Mouse (Mus musculus) large intestine, adult 2 months (tissue): ENCODE measurements around the gene Olig1. TPM values are rescaled to one million over a fixed set of nuclear protein-coding genes. Genes with fewer than 3 reads are reported as not detected.

Source experiments
- DNase-seq: peaks from one replicate; pipeline ENCODE4 v3.0.0-alpha.2; 2012; ENCODE audit warnings: low read depth, low spot score
- WGBS: fragments of 180-500 bp; shearing (Covaris S2); methylation state at CpG from one replicate; pipeline ENCODE4 v1.1.7; 2018; 5-methylcytosine and 5-hydroxymethylcytosine counted together
- polyA plus RNA-seq: library from polyadenylated mRNA; depleted of rRNA; stranded (reverse); fragments of >200 nt; gene quantifications from 2 replicates; pipeline ENCODE4 v1.2.3, GENCODE M21; 2012

The Olig1 gene
- polyA plus RNA-seq, 1 experiment = 0.04 TPM

DNA sequence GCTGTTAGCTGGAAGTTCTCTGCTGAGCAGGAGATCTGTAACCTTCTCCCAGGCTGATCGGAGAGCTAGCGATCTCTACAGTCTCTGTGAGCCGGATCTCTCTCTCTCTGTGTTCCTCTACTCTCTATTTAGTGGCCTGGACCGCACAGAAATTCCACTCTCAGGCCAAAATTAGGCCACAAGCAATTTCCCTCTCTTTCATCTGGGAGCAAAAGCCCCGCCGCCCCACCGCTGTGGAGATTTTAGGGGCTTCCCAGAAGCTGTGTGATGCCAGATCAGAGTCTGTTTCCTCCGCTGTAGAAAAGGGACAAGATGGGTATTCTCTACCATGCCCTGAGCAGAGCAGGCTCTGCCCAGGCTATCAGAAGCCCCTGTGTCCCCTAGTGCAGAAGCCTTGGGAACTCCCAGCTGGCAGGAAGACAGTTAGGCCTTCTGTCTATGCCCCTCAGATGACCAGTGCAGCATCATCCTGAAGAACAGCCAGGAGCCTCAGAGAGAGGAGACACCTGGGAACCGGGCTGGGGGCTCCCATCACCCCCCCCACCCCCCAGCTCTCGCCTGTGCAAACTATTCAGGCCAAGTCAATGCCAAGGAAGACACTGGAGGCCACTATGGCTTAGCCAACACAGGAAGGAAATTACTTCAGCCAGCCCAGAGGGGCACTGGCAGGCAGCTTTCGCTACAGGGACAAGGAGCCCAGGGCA is 36.2 kb upstream of the Olig1 start:
- 22% methylated on average over 11 of the region's 11 CpGs for WGBS
- no peak for DNase-seq

DNA sequence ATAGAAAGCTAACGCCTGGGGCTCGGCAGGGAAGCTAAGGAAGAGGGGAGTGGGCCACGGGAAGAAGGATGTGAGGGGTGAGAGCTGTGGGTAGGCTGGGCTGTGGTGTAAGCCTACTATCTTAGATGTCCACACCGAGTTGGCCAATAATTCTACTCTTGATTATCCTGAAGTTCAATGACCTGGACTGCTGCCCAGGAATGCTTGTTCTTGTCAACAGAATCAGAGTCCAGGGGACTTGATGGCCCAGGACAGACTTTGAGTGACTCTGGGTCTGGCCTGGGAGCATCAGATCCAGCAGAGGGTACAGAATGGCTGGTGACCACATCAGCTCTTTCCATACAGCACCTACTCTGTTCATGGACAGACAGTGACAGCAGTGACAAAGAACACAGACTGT is 30.5 kb upstream of the Olig1 start:
- WGBS = 40% methylated on average over 4 of the region's 4 CpGs
- DNase-seq = no peak

DNA sequence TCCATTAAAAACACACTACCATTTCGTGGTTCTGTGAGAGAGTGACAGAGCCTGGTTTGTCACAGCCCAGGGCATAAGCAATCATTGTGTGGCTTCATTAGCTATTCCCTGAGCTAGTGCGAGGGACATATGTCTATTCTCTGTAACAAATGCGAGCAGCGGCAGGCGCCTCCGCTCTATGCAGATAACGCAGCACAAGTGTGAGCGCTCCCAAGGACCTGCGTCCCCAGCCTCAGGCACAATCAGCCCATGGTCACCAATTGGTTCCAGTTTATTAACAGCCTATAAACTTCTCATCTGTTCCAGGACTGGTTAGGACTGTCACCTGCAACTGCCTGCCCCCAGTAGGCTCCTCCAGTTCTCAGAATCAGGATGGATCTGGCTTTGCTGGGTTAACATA is 23.3 kb upstream of the Olig1 start:
- WGBS = 79% methylated on average over 9 of the region's 9 CpGs
- DNase-seq = no peak

DNA sequence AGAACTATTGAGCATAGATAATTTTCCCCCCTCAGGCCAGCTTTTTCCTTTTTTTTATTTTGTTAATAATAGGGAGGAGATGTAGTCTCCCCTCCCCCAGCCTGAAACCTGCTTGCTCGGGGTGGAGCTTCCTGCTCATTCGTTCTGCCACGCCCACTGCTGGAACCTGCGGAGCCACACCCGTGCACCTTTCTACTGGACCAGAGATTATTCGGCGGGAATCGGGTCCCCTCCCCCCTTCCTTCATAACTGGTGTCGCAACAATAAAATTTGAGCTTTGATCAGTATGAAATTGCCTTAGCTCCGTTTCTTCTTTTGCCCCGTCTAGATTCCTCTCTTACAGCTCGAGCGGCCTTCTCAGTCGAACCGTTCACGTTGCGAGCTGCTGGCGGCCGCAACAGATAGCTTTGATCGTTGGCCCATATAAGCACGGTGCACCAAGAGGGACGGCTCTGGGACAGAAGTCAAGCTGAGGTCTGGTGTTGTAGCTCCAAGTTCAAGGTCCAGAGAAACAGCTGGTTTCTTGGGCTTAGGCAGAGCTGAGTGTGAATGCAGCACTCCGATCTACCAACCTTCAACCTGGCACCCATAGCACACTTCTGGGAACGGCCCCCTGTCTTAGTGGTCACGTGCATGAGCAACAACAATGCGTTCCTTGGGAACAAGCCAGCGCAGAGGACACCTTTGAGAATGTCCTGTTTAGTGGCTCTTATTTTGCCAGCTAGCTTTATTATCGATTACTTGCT is 14.0 kb upstream of the Olig1 start:
- DNase-seq = peak; percentile 31
- WGBS = 5% methylated on average over 20 of the region's 28 CpGs

DNA sequence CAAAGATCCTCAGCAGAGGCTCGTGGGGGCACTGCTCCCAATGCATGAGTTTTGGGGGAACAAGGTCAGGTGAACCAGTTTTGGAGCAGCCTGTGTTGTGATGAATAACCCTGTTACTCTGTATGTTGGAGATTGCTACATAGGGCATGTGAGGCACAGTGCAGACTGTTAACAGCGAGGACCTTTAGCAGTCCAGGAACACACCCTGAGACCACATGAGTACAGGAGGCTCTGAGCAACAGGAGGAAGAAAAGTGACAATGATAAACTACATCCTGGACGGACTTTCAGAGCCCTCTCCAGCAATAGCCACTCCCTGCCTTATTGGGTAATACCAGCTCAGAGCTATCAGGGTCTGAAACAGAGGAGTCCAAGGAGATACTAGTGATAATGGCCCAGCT is 10.6 kb upstream of the Olig1 start:
- no peak for DNase-seq
- WGBS = 47% methylated on average over 3 of the region's 3 CpGs

DNA sequence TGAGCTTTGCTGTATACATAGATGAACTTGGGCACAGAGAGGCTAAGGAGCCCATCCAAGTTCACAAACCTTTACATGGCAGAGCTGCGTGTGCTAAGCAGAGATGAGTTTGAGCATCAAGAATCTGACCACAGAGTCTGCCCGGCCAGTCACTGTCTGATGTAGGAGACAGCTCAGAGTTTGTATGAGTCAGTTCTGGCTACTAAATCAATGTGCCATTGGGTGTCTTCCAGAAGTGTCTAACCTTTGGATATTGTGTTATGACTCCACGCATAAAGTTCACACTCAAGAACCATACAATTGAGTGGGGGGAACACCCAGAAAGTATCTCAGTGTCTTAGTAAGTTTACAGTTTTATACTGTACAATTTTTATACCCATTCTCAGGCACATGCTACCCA is 8.7 kb upstream of the Olig1 start:
- 76% methylated on average over 3 of the region's 3 CpGs for WGBS
- no peak for DNase-seq

DNA sequence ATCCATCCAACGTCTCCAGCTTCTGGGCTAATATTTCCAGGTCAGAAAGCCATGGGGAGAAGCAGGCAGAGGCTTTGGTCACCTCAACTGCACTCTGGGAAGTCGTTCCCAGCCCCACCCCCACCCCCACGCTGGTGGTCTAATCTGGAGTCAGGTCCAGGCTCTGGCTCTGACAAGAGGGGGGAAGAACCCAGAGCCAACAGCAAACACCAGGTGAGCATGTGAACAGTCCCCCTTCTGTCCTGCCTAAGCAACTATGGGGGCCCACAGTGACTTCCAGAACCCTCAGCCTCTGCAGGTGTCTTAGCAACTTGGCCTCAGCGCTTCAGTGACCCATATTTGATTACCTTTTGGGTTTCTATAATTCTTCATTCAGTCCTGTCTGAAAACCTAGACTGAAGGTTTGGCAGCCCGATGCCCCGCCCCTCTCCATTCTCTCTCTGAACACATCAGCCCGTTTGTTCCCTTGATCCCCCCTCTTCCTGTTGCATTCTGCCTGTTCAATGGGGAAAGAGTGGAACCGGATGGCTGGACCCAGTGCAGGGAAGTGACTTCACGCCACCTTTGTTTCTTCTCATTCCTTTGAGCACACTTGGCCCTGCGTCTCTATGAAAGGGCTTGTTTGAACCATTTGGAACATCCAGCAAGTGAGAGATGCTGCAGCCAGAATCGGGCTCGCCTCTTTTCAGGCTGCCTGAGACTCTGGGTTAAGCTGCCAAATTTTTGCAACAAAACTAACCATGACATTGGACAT is 6.9 kb upstream of the Olig1 start:
- 37% methylated on average over 12 of the region's 12 CpGs for WGBS
- DNase-seq = no peak

DNA sequence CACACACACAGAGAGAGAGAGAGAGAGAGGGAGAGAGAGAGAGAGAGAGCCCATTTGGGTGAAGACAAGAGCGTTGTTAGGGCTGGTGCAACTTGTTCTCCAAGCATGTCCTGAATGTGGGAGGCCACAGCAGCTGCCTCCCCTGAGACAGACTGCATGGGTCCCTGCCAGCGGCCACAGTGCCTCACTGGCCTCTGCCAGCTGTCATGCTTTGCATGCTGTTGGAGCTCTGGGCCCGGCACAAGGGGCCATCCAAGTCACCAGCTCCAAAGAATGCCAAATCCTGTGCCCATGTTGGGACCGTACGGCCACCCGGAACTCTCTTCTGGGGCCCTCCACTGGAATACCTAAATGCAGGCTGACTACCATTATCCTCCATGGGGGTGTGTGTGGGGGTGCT is 3.6 kb upstream of the Olig1 start:
- DNase-seq = no peak
- WGBS = 79% methylated on average over 6 of the region's 6 CpGs

DNA sequence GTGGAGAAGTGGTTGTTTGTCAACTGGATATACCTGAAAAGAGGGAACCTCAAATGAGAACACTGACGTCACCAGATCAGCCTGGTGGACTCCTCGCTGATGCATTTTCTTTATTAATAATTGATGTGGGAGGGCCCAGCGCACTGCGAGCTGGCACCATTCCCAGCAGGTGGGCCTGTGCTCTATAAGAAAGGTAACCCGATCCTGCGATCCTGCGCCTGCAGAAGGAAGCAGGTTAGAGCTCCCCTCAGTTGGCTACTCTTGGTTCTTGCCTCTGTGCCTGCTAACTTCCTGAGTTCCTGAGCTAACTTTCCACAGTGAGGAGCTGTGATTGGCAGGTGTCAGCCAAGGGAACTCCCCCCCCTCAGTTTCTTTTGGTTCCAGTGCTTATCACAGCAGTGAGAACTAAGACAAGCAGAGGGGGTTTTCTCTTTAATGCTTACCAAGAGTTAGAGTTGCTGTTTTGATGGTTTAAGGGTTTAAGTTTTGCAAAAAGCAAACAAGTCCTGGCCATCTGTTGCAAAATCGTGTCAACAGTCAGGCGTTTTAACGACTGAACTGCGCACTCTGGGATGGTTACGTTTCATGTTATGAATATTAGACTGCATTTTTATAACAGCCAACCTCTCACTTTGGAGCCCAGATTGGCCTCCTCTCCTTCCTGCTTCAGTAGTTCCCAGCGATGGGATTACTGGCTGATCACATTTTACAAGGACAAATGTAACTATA is 684 bp upstream of the Olig1 start:
- no peak for DNase-seq
- WGBS = 5% methylated on average over 13 of the region's 13 CpGs

DNA sequence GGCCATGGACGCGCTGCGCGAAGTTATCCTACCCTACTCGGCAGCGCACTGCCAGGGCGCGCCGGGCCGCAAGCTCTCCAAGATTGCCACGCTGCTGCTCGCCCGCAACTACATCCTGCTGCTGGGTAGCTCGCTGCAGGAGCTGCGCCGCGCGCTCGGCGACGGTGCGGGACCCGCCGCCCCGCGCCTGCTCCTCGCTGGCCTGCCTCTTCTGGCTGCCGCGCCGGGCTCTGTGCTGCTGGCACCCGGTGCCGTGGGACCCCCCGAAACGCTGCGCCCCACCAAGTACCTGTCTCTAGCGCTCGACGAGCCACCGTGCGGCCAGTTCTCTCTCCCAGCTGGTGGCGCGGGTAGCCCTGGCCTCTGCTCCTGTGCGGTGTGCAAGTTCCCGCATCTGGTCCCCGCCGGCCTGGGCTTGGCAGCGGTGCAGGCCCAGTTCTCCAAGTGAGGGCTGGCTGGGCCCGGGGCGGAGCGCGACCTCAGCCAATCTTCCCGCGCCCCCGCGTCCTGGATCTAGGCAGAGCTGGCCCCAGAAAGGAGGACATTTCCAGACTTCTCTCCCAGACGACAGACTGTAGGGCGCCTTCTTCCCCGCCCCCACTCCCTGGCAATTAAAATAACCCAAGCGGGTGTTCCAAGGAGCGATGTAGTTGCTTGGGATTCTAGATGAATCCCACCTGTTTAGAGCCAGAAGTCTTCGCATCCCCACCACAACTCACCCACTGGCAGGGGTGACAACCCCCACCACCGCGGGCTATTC is 820 bp downstream of the Olig1 start:
- WGBS = 2% methylated on average over 63 of the region's 63 CpGs
- no peak for DNase-seq

DNA sequence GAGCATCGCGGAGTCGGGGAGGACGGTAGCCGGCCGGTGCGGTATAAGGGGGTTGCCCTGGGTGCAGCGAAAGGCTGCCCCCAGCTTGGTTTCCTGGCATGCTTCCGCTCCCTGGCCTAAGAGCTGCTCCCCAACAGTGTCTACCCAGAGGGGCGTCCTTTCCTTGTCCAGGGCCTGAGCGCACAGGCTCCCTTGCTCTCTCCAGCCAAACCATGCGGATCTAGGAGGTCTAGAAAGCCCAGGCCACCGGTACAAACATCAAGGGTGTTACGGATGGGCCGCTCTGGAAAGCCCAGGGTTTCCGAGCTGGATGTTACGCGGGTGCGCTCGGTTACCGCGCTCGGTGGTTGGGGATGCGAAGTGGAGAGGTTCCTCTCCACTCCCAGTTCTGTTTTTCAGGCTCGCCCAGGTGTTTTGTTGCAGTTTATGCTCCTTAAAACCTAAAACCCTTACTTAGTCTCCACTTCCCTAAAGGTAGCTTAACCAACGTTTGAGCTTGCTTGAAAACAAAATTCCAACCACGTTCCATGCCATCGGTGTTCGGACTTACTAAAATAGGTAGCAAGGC is 1.5 kb downstream of the Olig1 start:
- DNase-seq = no peak
- WGBS = 4% methylated on average over 29 of the region's 29 CpGs

DNA sequence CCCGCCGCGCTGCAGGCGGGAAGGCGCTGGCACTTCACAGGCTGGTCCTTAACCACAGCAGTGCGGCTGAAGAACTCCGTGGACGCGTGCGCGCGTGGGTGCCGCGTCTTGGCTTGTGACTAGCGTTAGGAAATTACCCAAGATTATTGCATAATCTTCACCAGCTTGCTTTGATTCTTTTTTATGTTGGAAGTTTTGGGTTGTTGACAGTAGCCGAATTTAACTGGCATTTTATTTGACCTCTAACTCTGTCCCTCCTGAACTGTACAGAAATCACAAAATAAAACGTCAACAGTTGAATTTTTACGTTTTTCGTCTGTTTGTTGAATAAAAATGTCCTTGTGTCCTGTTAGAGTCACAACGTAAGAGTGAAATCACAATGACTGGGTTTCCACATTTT is 2.1 kb downstream of the Olig1 start:
- no peak for DNase-seq
- WGBS = 3% methylated on average over 20 of the region's 20 CpGs

DNA sequence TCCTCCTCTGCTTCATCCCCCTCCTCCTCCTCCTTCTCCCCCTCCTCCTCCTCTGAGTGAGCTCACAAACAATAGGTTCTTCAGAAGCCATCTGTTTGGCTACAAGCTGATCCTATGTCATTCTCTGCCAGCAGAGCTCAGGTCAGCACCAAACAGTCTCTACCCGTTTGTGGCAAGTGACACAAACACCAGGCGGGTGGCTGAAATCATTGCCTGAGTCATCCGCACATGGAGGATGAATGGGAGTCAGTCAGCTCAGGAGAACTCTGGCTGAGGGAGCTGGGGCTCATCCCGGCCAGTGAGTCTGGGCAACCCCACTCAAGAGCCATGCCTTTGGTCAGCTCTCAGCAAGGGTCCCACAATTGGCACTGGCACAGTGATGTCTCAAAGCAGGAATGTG is 10.9 kb downstream of the Olig1 start:
- 46% methylated on average over 4 of the region's 4 CpGs for WGBS
- DNase-seq = no peak

DNA sequence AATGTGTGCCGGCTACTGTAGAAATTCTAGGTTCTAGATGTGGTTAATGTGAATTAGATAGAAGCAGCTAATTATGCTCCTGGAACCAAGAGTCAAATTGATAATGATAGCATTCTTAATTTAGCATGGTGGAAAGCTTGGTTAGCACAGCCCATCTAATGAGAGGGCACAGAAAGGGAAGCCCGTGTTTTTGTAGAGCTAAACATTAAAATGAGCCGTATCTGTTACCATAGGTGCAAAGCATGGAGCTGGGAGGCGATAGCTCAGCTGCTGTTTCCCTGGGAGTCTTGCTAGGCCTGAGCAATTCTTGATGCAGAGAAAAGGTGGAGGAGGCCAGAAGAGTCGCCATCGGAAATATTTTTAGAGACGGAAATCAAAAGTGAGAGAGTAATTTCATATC is 22.5 kb downstream of the Olig1 start:
- DNase-seq = no peak
- WGBS = 83% methylated on average over 7 of the region's 7 CpGs

DNA sequence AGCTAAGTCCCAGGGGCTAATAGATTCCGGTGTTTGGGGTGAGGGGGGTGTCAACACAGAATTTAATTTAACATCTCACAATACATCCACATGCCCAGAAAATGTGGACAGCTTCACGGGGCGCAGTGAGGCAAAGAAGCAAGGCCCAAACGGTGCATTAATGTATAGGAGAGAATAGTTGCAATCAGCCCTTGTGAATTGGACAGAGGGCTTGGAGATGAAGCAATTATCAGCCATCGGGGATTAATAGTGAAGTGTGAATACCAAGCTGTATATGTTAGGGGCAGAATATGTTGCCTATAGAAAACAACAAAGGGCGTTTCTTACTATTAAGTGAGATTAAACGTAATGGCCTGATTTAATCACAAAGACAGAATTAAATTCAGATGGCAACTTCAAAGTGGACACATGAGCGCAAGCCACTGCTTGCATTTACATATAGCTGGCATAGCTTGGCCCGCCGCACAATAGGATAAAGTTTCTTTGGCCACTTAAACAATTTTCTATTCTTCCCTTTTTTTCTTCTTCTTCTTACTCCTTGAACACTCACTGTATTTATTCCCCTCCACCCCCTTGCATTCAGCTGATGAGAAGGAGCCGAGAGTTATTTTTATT is 23.3 kb downstream of the Olig1 start:
- DNase-seq = no peak
- WGBS = 82% methylated on average over 11 of the region's 11 CpGs

DNA sequence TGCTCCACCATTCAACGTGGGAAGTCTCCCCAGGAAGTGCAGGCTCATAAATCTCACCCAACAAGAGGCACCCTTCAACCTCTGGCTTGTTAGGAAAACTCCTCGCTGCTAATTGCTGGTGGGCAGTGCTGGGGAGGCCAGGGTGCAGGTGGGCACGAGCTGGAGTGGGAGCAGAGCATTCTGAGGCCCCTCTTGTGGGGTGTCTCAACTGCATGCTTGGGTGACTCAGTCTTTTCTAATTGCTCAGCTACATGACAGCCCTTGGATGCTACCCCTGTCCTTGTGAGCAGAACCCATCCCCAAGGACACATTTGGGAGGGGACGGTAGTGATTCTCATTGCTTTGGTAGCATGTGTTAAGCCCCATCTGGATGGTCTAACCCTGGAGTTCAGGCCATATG is 28.2 kb downstream of the Olig1 start:
- DNase-seq = no peak
- WGBS = 13% methylated on average over 4 of the region's 4 CpGs

DNA sequence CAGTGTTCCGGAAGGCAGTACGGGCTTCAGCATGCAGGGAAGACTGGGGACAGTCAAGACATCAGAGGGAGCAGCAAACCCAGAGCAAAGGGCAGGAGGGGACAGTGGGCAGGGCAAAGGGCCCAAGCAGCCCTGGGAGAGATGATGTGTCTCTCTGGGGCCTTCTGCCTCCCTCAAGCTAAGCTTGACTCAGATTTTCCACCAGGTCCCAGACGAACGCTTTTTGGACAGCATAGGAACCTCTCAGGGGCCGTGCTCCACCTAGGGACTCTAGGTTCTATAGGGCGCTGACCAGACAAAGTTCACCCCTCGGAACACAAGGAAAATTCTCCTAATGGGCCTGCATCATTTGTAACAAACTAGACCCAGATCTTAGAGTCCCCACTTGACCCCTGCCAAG is 29.8 kb downstream of the Olig1 start:
- DNase-seq = no peak
- WGBS = 90% methylated on average over 7 of the region's 7 CpGs

DNA sequence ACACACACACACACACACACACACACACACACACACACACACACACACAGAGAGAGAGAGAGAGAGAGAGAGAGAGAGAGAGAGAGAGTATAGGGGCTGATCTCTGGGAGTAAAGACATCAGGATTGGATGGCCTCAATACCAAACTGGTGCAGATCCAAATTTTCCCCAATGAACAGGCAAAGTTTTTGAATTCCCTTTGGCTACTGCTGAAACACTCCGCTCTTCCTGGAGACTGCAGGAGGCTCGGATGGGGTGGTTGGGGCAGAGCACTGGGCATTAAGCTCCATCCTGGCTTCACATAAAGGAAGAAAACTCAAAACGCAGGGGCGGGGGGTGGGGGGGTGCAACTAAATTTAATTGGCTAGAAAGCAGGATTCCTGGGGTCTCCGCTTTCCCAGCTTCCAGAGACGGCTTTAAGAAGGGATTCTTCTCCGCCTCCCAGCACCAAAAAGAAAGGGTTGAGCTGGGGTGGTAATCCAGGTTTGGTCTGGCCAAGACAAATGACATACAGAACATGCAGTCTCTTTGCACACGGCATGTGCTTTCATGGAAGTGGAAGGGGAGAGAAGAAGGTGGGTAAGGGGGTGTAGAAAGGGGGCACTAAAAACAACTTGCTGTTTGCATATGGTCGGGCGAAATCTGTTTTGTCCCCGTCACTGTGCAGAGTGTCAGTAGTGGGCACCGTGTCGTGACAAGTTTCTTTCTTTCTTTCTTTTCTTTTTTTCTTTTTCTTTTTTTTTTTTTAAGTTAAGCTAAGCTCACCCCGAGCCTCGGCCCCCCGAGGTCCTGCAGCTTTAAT is 31.3 kb downstream of the Olig1 start:
- 47% methylated on average over 16 of the region's 16 CpGs for WGBS
- no peak for DNase-seq
